Comparison of ENCODE assay signal across 8 mouse cellular contexts in genomic region chr12:83486671-83487461, GRCm38 (mm10). TPM values are rescaled to one million over a fixed set of nuclear protein-coding genes. Genes with fewer than 3 reads are reported as not detected.
DNase-seq lines count a peak whose midpoint lies in the region; ATAC-seq lines count a peak whose summit lies in the region.

No protein-coding gene starts in this region.

- WGBS in hindbrain, embryonic 14.5 days: under 1% methylated on average over 66 of the region's 73 CpGs

- H3K4me3 ChIP-seq in hindbrain, embryonic 14.5 days (replicated peaks; ENCODE audit: low read length): peak overlapping the region; percentile 75

- H3K27me3 ChIP-seq in hindbrain, embryonic 14.5 days (ENCODE audit: control insufficient read depth, insufficient read depth, low read length): no peaks in the 10 kb centered on the region

- peak overlapping the region; percentile 73 for H3K9ac ChIP-seq in hindbrain, embryonic 14.5 days

- ATAC-seq in hindbrain, embryonic 14.5 days (ENCODE audit: low FRiP score): peak; percentile 54

- peak overlapping the region; percentile 89 for H3K27ac ChIP-seq in hindbrain, embryonic 14.5 days

- intact Hi-C loops in left cerebral cortex, postnatal 36 days (cut with DNase I): loop anchor here (2.0 to 5.0 kb wide), 5 partner anchors 75 to 375 kb away; no protein-coding TSS in a partner anchor

- peak overlapping the region; percentile 95 for H3K4me2 ChIP-seq in hindbrain, embryonic 14.5 days (replicated peaks)

- H3K36me3 ChIP-seq in hindbrain, embryonic 14.5 days (replicated peaks; ENCODE audit: control insufficient read depth, insufficient read depth): no peaks in the 10 kb centered on the region

- H3K9me3 ChIP-seq in hindbrain, embryonic 14.5 days (ENCODE audit: control insufficient read depth, low read length): no peaks in the 10 kb centered on the region

- DNase-seq in ZHBTc4 (ENCODE audit: low read depth, low spot score): peak; percentile 76
- DNase-seq in cerebellum, adult 9-10 months: peak; percentile 67
- peak; percentile 22 to 44 for DNase-seq in frontal cortex, postnatal 36 days (ENCODE audit: low spot score in 2 of 2)
- peak; percentile 39 for DNase-seq in hindbrain, embryonic 14.5 days (ENCODE audit: low spot score)
- DNase-seq in left cerebral cortex, postnatal 36 days (ENCODE audit: low spot score in 2 of 2): peak; percentile 45 to 47
- DNase-seq in mesoderm, embryonic 11.5 days (ENCODE audit: low read depth, low spot score): peak; percentile 53
- DNase-seq in spleen, adult 12 weeks (ENCODE audit: low spot score): peak; percentile 56
- DNase-seq in adipocyte (ENCODE audit: low spot score): no peak

- peaks cover 22% of the 10 kb centered on the region for H3K4me1 ChIP-seq in hindbrain, embryonic 14.5 days (replicated peaks; ENCODE audit: control insufficient read depth, insufficient read depth, low read length)

RNA-seq across cellular contexts. Expression of gene Dpf3, which starts 0.7 kb away (rescaled TPM):
- polyA plus RNA-seq in hindbrain, embryonic 14.5 days (2014; fragmentation: Nextera tagmentation; extraction: Ambion mirVana): 23.9 TPM in 2 replicates
- 1 to 10 TPM; 4.4 to 7.8 TPM for total RNA-seq in left cerebral cortex, postnatal 36 days (2021)

RNA-seq across cellular contexts. Expression of gene Dcaf4, which starts 33.4 kb away (rescaled TPM):
- 37.3 and 42.7 TPM in 2 replicates for polyA plus RNA-seq in hindbrain, embryonic 14.5 days (2014; fragmentation: Nextera tagmentation; extraction: Ambion mirVana)
- 10 to 100 TPM; 28.7 to 32.3 TPM for total RNA-seq in left cerebral cortex, postnatal 36 days (2021)
